Mouse (Mus musculus) megakaryocyte progenitor cell, adult 5-6 weeks (primary cell): ENCODE data around the gene Dydc2. TPM values are rescaled to one million over a fixed set of nuclear protein-coding genes. Genes with fewer than 3 reads are reported as not detected.
"Not testable (repeated sequence)": the region's sequence is repeated elsewhere in the genome, so short reads cannot be mapped to it uniquely, and the experiment has no call there.

Source experiments
- ATAC-seq: replicated peaks from 2 replicates; pipeline ENCODE4 v1.8.0; 2016; ENCODE audit warnings: mild to moderate bottlenecking, moderate TSS enrichment, inconsistent platforms; ENCODE audit not compliant: poor library complexity
- total RNA-seq, 2 experiments: library from RNA; stranded (forward) in 1 of 2; stranded (reverse) in 1 of 2; fragments of 157-497, 149-512 nt in 1 of 2; fragments of 200-1000 nt in 1 of 2; gene quantifications; 2 replicates each; pipeline versions ENCODE4 v1.2.3 to v1.2.4; 2015 to 2017

The Dydc2 gene
- total RNA-seq (2015) (not detected in 2 replicates), total RNA-seq (2017) (not detected in 2 replicates)

- no peak for ATAC-seq
These were observed at the start of gene Dydc2 for GRCm38 (mm10) chr14:41069108-41069507. TSS of gene Dydc2 (minus strand) at chr14:41069208.

GRCm38 (mm10) chr14:41116271-41116670 is 47.3 kb upstream of the Dydc2 start:
- no peak for ATAC-seq

GRCm38 (mm10) chr14:41112944-41113343 is 43.9 kb upstream of the Dydc2 start:
- ATAC-seq = no peak

- no peak for ATAC-seq
These were observed 42.1 kb upstream of the Dydc2 start for GRCm38 (mm10) chr14:41111031-41111668.

GRCm38 (mm10) chr14:41104853-41105444 is 35.9 kb upstream of the Dydc2 start, which contains the start of gene Mat1a:
TSS of gene Mat1a (plus strand) at chr14:41105035.
- ATAC-seq = no peak

GRCm38 (mm10) chr14:41102269-41102668 is 33.3 kb upstream of the Dydc2 start:
- ATAC-seq = no peak

- no peak for ATAC-seq
These were observed 32.2 kb upstream of the Dydc2 start for GRCm38 (mm10) chr14:41101242-41101641.

- ATAC-seq = no peak
These were observed 31.7 kb upstream of the Dydc2 start for GRCm38 (mm10) chr14:41100712-41101111.

GRCm38 (mm10) chr14:41098726-41099125 is 29.7 kb upstream of the Dydc2 start:
- ATAC-seq = no peak

- no peak for ATAC-seq
These were observed 27.4 kb upstream of the Dydc2 start for GRCm38 (mm10) chr14:41096296-41096860.

GRCm38 (mm10) chr14:41094114-41094513 is 25.1 kb upstream of the Dydc2 start:
- ATAC-seq = peak; percentile 63; the same call in 1 of the 2 replicates

GRCm38 (mm10) chr14:41090777-41091176 is 21.8 kb upstream of the Dydc2 start:
- peak; percentile 68 for ATAC-seq

- peak; percentile 78 for ATAC-seq
These were observed 18.5 kb upstream of the Dydc2 start for GRCm38 (mm10) chr14:41087509-41087908.

- no peak for ATAC-seq
These were observed 13.4 kb upstream of the Dydc2 start for GRCm38 (mm10) chr14:41082408-41082807.

GRCm38 (mm10) chr14:41072944-41073275 is 3.9 kb upstream of the Dydc2 start:
- 0 out of 2 replicates have a peak, but pooled peaks have one; percentile 14 for ATAC-seq

- ATAC-seq = 0 out of 2 replicates have a peak, but pooled peaks have one; percentile 42
These were observed 3.4 kb upstream of the Dydc2 start, which contains the start of gene Dydc1 for GRCm38 (mm10) chr14:41072229-41072943. TSS of gene Dydc1 (plus strand) at chr14:41072911.

GRCm38 (mm10) chr14:41070343-41070742 is 1.3 kb upstream of the Dydc2 start:
- no peak for ATAC-seq

- ATAC-seq = no peak
These were observed 2.6 kb downstream of the Dydc2 start for GRCm38 (mm10) chr14:41066416-41066815.

GRCm38 (mm10) chr14:41065168-41065567 is 3.8 kb downstream of the Dydc2 start:
- ATAC-seq = peak; percentile 96

GRCm38 (mm10) chr14:41053190-41053589 is 15.8 kb downstream of the Dydc2 start:
- not testable (repeated sequence) for ATAC-seq

GRCm38 (mm10) chr14:41052481-41052880 is 16.5 kb downstream of the Dydc2 start:
- ATAC-seq = peak; percentile 70
